Mouse (Mus musculus) forebrain, embryonic 12.5 days (tissue): ENCODE data around the gene Rln1. TPM values are rescaled to one million over a fixed set of nuclear protein-coding genes. Genes with fewer than 3 reads are reported as not detected.

Source experiments
- ATAC-seq: fragments of 200-750 bp; cut with Nextera tagmentation; 2 replicates; pipeline ENCODE4 v1.8.0; 2017; ENCODE audit warnings: moderate TSS enrichment; ENCODE audit not compliant: low FRiP score
- H3K27ac ChIP-seq: fragments of 300-500 bp; sonication (generic); 2 replicates; pipeline ENCODE4 v1.5.1; 2016; ENCODE audit warnings: mild to moderate bottlenecking
- H3K27me3 ChIP-seq: fragments of 300-500 bp; sonication (generic); 2 replicates; pipeline ENCODE4 v1.6.1; 2016; ENCODE audit warnings: mild to moderate bottlenecking
- H3K36me3 ChIP-seq: fragments of 300-500 bp; sonication (generic); replicated peaks from 2 replicates; pipeline ENCODE4 v1.6.1; 2016; ENCODE audit warnings: mild to moderate bottlenecking
- H3K4me1 ChIP-seq: fragments of 300-500 bp; sonication (generic); 2 replicates; pipeline ENCODE4 v1.6.1; 2016
- H3K4me2 ChIP-seq: fragments of 300-500 bp; sonication (generic); 2 replicates; pipeline ENCODE4 v1.6.1; 2016; ENCODE audit warnings: mild to moderate bottlenecking, moderate library complexity
- H3K4me3 ChIP-seq: fragments of 300-500 bp; sonication (generic); replicated peaks from 2 replicates; pipeline ENCODE4 v1.5.1; 2016; ENCODE audit warnings: mild to moderate bottlenecking
- H3K9ac ChIP-seq: fragments of 300-500 bp; sonication (generic); 2 replicates; pipeline ENCODE4 v1.6.1; 2016; ENCODE audit warnings: mild to moderate bottlenecking
- H3K9me3 ChIP-seq: fragments of 300-500 bp; sonication (generic); 2 replicates; pipeline ENCODE4 v1.6.1; 2016
- WGBS: fragments of 180-500 bp; shearing (Covaris S2); methylation state at CpG from one replicate; pipeline ENCODE4 v1.1.7; 2016; 5-methylcytosine and 5-hydroxymethylcytosine counted together
- polyA plus RNA-seq: library from polyadenylated mRNA; unstranded; fragments of >200 nt; fragmentation: Nextera tagmentation; extraction: Ambion mirVana; gene quantifications from 2 replicates; pipeline ENCODE4 v1.2.1, GENCODE M21; 2016

The Rln1 gene
- polyA plus RNA-seq, 1 experiment from 2014 or later = 1.00 TPM

GRCm38 (mm10) chr19:29354895-29355877 lies 20.7 kb upstream of the Rln1 start:
- WGBS = 4% methylated on average over 20 of the region's 20 CpGs
- H3K4me3 ChIP-seq = peak overlapping the region; percentile 31
- no peaks in the 10 kb centered on the region for H3K9me3 ChIP-seq
- ATAC-seq = peak; percentile 83
- no peaks in the 10 kb centered on the region for H3K27me3 ChIP-seq
- H3K4me1 ChIP-seq = peaks cover 8% of the 10 kb centered on the region; the same call in 1 of the 2 replicates
- H3K9ac ChIP-seq = no peak overlapping the region
- H3K36me3 ChIP-seq = peaks cover 7% of the 10 kb centered on the region; the same call in 1 of the 2 replicates
- H3K27ac ChIP-seq = no peak overlapping the region
- peak overlapping the region; percentile 59 for H3K4me2 ChIP-seq

GRCm38 (mm10) chr19:29350991-29351390 lies 16.5 kb upstream of the Rln1 start:
- H3K9ac ChIP-seq = no peak overlapping the region
- H3K4me1 ChIP-seq = peaks cover 7% of the 10 kb centered on the region; the same call in 1 of the 2 replicates
- H3K36me3 ChIP-seq = peaks cover 4% of the 10 kb centered on the region; the same call in 1 of the 2 replicates
- no peaks in the 10 kb centered on the region for H3K9me3 ChIP-seq
- 51% methylated on average over 5 of the region's 5 CpGs for WGBS
- H3K4me2 ChIP-seq = no peak overlapping the region
- H3K27me3 ChIP-seq = no peaks in the 10 kb centered on the region
- no peak overlapping the region for H3K4me3 ChIP-seq
- H3K27ac ChIP-seq = no peak overlapping the region
- no peak for ATAC-seq

DNA sequence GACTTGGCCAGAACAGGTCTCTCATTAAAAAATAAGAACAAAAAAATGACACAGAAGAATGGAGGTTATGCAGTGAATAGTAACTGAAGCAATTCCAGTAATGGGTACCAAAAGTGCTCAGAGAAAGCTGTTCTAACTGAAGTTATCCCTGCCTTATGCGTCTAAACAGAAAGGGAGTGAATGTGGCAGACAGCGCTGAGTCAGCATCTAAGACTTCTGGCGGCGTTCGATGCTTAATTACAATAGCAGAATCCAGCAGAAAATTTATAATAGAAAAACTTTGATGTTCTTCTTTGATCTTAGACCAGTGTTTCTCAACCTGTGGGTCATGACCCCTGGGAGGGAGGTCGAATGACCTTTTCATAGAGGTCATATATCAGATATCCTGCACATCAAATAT lies 11.2 kb upstream of the Rln1 start:
- WGBS = 85% methylated on average over 6 of the region's 6 CpGs

GRCm38 (mm10) chr19:29344868-29345267 lies 10.4 kb upstream of the Rln1 start:
- no peak overlapping the region for H3K4me2 ChIP-seq
- H3K27ac ChIP-seq = no peak overlapping the region
- H3K4me1 ChIP-seq = no peaks in the 10 kb centered on the region
- H3K36me3 ChIP-seq = 0 out of 2 replicates have a peak, but pooled peaks cover 1% of the 10 kb centered on the region
- ATAC-seq = no peak
- no peak overlapping the region for H3K4me3 ChIP-seq
- no peaks in the 10 kb centered on the region for H3K27me3 ChIP-seq
- no peaks in the 10 kb centered on the region for H3K9me3 ChIP-seq
- no peak overlapping the region for H3K9ac ChIP-seq

More for the DNA sequence above, 11.2 kb upstream of the Rln1 start:
- no peak overlapping the region for H3K4me3 ChIP-seq
- no peak overlapping the region for H3K27ac ChIP-seq
- no peak overlapping the region for H3K9ac ChIP-seq
- H3K36me3 ChIP-seq = peaks cover 4% of the 10 kb centered on the region; the same call in 1 of the 2 replicates
- H3K4me2 ChIP-seq = no peak overlapping the region
- no peaks in the 10 kb centered on the region for H3K27me3 ChIP-seq
- ATAC-seq = no peak
- 0 out of 2 replicates have a peak, but pooled peaks cover under 1% of the 10 kb centered on the region for H3K4me1 ChIP-seq
- no peaks in the 10 kb centered on the region for H3K9me3 ChIP-seq

GRCm38 (mm10) chr19:29342281-29342680 lies 7.8 kb upstream of the Rln1 start:
- H3K27ac ChIP-seq = no peak overlapping the region
- H3K4me1 ChIP-seq = no peaks in the 10 kb centered on the region
- H3K9ac ChIP-seq = no peak overlapping the region
- H3K36me3 ChIP-seq = no peaks in the 10 kb centered on the region
- H3K27me3 ChIP-seq = no peaks in the 10 kb centered on the region
- no peak for ATAC-seq
- WGBS = 90% methylated on average over 6 of the region's 6 CpGs
- H3K4me2 ChIP-seq = no peak overlapping the region
- no peak overlapping the region for H3K4me3 ChIP-seq
- no peaks in the 10 kb centered on the region for H3K9me3 ChIP-seq

DNA sequence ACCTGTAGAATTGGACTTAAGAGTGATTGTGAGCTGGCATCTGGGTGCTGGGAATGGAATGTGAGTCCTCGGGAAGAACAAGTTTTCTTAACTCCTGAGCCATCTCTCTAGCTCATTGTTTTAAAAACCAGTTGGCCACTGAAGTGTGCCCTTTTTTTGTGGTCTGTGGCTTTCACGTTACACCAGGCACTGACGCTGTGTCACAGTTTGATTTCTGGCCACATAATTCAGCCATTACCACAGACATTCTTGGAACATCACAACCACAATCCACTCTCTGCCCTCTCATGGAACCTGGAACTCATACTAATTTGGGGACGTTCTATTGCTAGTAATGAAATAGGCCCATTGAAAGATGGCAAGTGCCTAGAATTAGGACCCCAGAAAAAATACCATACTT lies 6.6 kb upstream of the Rln1 start:
- Histone ChIP-seq H3K4me1 (no peaks in the 10 kb centered on the region), H3K27ac (no peak overlapping the region), H3K36me3 (no peaks in the 10 kb centered on the region), H3K27me3 (no peaks in the 10 kb centered on the region), H3K4me2 (no peak overlapping the region), H3K9ac (no peak overlapping the region), H3K9me3 (no peaks in the 10 kb centered on the region), H3K4me3 (no peak overlapping the region)
- ATAC-seq = no peak
- 90% methylated on average over 4 of the region's 4 CpGs for WGBS

- Histone ChIP-seq H3K36me3 (no peaks in the 10 kb centered on the region), H3K4me1 (peaks cover 10% of the 10 kb centered on the region; the same call in 1 of the 2 replicates), H3K4me2 (no peak overlapping the region), H3K27me3 (peaks cover 9% of the 10 kb centered on the region; the same call in 1 of the 2 replicates), H3K9ac (no peak overlapping the region), H3K27ac (no peak overlapping the region), H3K4me3 (no peak overlapping the region), H3K9me3 (no peaks in the 10 kb centered on the region)
- no peak for ATAC-seq
- 79% methylated on average over 2 of the region's 2 CpGs for WGBS
Observed at GRCm38 (mm10) chr19:29336624-29337023, 2.2 kb upstream of the Rln1 start.

GRCm38 (mm10) chr19:29326822-29327552 lies 7.5 kb downstream of the Rln1 start:
- WGBS = 77% methylated on average over 13 of the region's 13 CpGs

GRCm38 (mm10) chr19:29326396-29326795 lies 8.1 kb downstream of the Rln1 start:
- peaks cover 8% of the 10 kb centered on the region; the same call in 1 of the 2 replicates for H3K27me3 ChIP-seq
- 86% methylated on average over 4 of the region's 4 CpGs for WGBS
- ATAC-seq = no peak
- no peak overlapping the region for H3K27ac ChIP-seq
- H3K9ac ChIP-seq = no peak overlapping the region
- H3K4me3 ChIP-seq = no peak overlapping the region
- H3K36me3 ChIP-seq = no peaks in the 10 kb centered on the region
- no peak overlapping the region for H3K4me2 ChIP-seq
- no peaks in the 10 kb centered on the region for H3K9me3 ChIP-seq
- 0 out of 2 replicates have a peak, but pooled peaks cover 5% of the 10 kb centered on the region for H3K4me1 ChIP-seq

More at GRCm38 (mm10) chr19:29326822-29327552, 7.5 kb downstream of the Rln1 start:
- H3K4me2 ChIP-seq = no peak overlapping the region
- no peak for ATAC-seq
- H3K27ac ChIP-seq = no peak overlapping the region
- H3K9me3 ChIP-seq = no peaks in the 10 kb centered on the region
- H3K36me3 ChIP-seq = no peaks in the 10 kb centered on the region
- H3K4me1 ChIP-seq = 0 out of 2 replicates have a peak, but pooled peaks cover 5% of the 10 kb centered on the region
- no peak overlapping the region for H3K4me3 ChIP-seq
- peaks cover 8% of the 10 kb centered on the region; the same call in 1 of the 2 replicates for H3K27me3 ChIP-seq
- H3K9ac ChIP-seq = no peak overlapping the region

DNA sequence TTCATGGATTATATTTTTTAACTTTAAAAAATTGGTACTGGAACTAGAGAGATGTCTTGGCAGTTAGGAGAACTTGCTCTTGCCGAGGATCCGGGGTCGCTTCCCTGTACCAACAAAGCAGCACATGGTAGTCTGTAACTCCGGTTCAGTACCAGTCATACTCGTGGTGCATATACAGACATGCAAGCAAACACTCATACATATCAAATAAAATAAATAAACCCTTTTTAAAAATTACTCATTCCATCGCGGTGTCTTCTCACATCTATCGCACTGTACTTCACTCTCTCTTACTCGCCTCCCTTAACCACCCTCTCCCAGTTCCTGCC lies 8.7 kb downstream of the Rln1 start:
- Histone ChIP-seq H3K4me1 (0 out of 2 replicates have a peak, but pooled peaks cover 5% of the 10 kb centered on the region), H3K4me2 (peak overlapping the region; percentile 55; the same call in 1 of the 2 replicates), H3K27ac (no peak overlapping the region), H3K36me3 (no peaks in the 10 kb centered on the region), H3K27me3 (peaks cover 8% of the 10 kb centered on the region; the same call in 1 of the 2 replicates), H3K9ac (no peak overlapping the region), H3K9me3 (no peaks in the 10 kb centered on the region), H3K4me3 (no peak overlapping the region)
- WGBS = 74% methylated on average over 9 of the region's 9 CpGs
- no peak for ATAC-seq

GRCm38 (mm10) chr19:29325053-29325851 lies 9.2 kb downstream of the Rln1 start, which contains the start of gene Insl6:
Insl6 (minus strand) TSS chr19:29325356.
- peaks cover 8% of the 10 kb centered on the region; the same call in 1 of the 2 replicates for H3K27me3 ChIP-seq
- 0 out of 2 replicates have a peak within 1 kb of the TSS, but pooled peaks have one; percentile 40 for H3K9ac ChIP-seq
- 5% methylated on average over 29 of the region's 31 CpGs for WGBS
- H3K27ac ChIP-seq = no peak within 1 kb of the TSS
- peak within 1 kb of the TSS; percentile 55 for H3K4me2 ChIP-seq
- no peaks in the 10 kb centered on the region for H3K9me3 ChIP-seq
- peak; percentile 95 for ATAC-seq
- no peaks in the 10 kb centered on the region for H3K36me3 ChIP-seq
- peak within 1 kb of the TSS; percentile 38 for H3K4me3 ChIP-seq
- 0 out of 2 replicates have a peak, but pooled peaks cover 5% of the 10 kb centered on the region for H3K4me1 ChIP-seq
